Mouse (Mus musculus): ENCODE data around the gene Ehd2. TPM values are rescaled to one million over a fixed set of nuclear protein-coding genes. Genes with fewer than 3 reads are reported as not detected.

The Ehd2 gene
- polyA plus RNA-seq (2015; fragmentation: Nextera tagmentation; extraction: Ambion mirVana) = 5.1 and 6.5 TPM in 2 replicates

- peak; percentile 58 for DNase-seq (ENCODE audit: low spot score)
These were observed at the start of gene Ehd2 for GRCm38 (mm10) chr7:15967312-15967711. Gene Ehd2, minus strand, starts transcription at chr7:15967567.

DNA sequence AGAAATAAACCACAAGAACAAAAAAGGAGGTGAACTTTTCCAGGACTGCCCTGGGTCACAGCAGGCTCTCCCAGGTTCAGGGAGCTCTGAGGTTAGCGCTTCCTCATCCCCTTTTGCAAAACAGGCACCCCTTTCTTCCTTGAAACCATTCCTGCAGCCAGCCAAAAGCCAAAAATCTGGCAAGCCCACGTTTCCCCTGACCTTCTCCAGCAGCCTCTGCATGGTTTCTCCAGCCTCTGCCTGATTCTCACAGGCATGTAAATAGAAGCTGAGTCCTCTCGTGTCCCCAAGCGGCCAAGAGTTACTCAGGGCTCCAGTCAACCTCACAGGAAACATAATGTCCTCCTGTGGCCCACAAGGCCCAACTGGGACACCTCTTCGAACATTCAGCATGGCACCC is 48.0 kb upstream of the Ehd2 start:
- DNase-seq (ENCODE audit: low spot score) = no peak

- no peak for DNase-seq (ENCODE audit: low spot score)
These were observed 47.3 kb upstream of the Ehd2 start for GRCm38 (mm10) chr7:16014521-16015175.

GRCm38 (mm10) chr7:16013722-16014275 is 46.4 kb upstream of the Ehd2 start:
- no peak for DNase-seq (ENCODE audit: low spot score)

DNA sequence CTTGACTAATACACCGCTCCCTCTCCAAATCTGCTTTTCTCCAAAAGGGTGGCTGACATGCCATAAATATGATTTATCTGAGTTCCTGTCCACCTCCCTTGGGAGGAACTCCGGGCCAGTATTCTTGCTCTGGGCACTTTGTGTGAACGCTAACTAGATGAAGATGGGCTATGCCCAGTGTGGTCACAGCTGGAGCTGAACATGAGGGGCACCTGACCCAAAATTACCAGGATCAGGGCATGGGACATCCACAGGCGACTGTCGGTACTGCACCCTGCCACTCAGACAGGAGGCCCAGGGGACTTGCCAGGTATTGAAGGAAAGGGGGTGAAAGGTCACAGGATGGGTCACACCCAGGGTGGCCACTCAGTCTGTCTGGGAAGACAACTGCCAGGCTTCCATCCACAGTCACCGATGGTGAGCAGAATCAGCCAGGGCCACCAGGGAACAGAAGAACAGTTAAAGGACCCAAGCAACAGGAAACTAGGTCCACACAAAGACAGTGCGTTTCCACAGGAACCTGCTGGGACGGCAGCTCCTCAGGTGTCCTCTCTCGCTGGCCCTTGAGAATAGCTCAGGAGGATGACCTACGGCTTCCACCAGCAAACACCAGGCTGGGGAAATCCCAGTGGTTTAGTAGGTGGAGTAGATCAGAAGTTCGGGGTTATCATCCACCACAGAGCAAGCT is 45.4 kb upstream of the Ehd2 start:
- DNase-seq (ENCODE audit: low spot score) = peak; percentile 47

GRCm38 (mm10) chr7:16011418-16012085 is 44.2 kb upstream of the Ehd2 start:
- DNase-seq (ENCODE audit: low spot score) = peak; percentile 17

- no peak for DNase-seq (ENCODE audit: low spot score)
These were observed 43.3 kb upstream of the Ehd2 start for GRCm38 (mm10) chr7:16010649-16011048.

GRCm38 (mm10) chr7:16009636-16010035 is 42.3 kb upstream of the Ehd2 start:
- DNase-seq (ENCODE audit: low spot score) = no peak

DNA sequence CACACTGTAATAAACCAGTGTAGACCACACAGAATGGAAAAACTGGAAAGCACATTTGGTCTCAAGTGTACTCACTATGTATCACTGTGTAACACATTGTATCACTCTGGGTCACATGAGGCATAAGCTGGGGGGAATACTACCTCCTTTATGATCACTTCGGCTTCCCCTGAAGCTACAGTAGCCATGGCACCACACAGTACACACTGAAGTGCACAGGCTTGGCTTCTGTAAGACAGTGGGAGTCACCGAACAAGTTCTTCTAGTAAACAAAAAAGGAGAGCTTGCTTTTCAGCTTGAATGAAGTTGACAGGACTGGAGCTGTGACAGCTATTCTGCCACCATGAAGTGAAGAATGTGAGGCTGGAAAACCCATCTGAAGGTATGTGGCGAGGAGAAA is 37.7 kb upstream of the Ehd2 start:
- DNase-seq (ENCODE audit: low spot score) = no peak

GRCm38 (mm10) chr7:16004177-16004856 is 37.0 kb upstream of the Ehd2 start:
- DNase-seq (ENCODE audit: low spot score) = no peak

GRCm38 (mm10) chr7:16003032-16003431 is 35.7 kb upstream of the Ehd2 start:
- DNase-seq (ENCODE audit: low spot score) = no peak

DNA sequence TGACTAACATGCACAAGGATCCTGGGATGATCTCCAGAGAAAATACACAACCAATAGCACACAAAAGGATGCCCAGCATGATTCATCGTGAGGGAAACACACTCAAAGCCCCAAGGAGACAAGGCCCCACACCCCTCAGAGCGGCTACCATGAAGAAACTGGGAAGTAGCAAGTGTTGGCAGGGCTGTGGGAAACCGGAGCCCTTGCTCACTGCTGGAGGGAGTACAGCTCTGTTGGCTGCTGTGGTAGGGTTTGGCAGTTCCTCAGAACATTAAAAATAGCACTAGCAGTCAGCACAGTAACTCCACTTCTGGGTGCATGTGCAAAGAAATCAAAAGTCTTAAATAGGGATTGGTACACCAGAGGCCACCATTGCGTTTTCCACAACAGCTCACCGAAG is 34.8 kb upstream of the Ehd2 start:
- DNase-seq (ENCODE audit: low spot score) = peak; percentile 29

GRCm38 (mm10) chr7:16001691-16002090 is 34.3 kb upstream of the Ehd2 start:
- DNase-seq (ENCODE audit: low spot score) = peak; percentile 67

GRCm38 (mm10) chr7:15993789-15994188 is 26.4 kb upstream of the Ehd2 start:
- DNase-seq (ENCODE audit: low spot score) = no peak

DNA sequence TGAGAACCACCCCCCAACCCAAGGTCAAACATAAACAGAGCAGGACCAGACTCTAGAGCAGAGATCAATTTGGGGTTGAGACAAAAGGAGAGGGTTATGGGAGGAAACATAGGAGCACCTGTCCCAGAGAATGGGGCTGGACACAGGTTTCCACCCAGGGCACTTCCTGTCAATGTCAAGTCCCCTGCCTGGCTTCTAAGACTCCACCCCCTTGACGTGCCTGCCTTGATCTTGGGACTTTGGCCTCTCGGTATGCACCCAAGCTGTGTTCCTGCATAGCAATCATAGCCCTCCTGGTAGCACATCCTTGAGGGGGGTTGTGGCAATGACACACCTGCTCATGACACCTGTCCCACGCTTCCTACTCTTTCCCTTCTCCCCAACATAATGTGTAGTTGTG is 25.8 kb upstream of the Ehd2 start:
- DNase-seq (ENCODE audit: low spot score) = no peak

- DNase-seq (ENCODE audit: low spot score) = no peak
These were observed 24.4 kb upstream of the Ehd2 start for GRCm38 (mm10) chr7:15991764-15992163.

DNA sequence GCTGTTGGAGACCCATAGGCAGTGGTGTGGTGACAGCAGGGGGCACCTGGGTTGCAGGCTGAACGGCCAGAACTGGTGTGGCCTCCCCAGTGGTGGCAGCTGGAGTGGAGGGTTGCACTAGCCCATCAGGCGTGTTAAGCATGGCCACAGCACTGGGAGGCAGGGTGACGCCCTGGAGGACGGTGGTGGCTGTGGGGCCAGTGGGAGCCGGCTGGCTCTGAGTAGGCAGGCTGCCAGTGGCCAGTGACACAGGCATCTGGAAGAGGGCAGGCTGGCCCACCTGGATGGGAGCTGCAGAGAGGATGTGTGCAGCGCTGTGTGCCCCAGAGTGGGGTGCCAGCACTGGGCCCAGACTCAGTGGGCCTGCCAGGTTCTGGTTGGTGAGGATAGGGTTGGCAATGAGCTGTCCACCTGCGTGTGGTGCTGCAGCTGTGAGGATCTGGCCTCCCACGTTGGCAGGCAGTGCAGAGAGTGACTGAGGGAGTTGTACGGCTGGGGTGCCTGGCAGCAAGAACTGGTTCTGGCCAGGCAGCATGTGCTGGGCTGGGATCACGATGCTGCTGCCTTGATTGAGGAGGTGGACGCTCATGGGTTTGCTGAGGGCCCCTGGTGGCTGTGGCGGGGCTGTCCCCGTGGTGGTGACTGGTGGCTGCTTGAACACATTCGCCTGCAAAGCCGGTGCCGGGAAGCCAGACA is 20.4 kb upstream of the Ehd2 start:
- DNase-seq (ENCODE audit: low spot score) = no peak

DNA sequence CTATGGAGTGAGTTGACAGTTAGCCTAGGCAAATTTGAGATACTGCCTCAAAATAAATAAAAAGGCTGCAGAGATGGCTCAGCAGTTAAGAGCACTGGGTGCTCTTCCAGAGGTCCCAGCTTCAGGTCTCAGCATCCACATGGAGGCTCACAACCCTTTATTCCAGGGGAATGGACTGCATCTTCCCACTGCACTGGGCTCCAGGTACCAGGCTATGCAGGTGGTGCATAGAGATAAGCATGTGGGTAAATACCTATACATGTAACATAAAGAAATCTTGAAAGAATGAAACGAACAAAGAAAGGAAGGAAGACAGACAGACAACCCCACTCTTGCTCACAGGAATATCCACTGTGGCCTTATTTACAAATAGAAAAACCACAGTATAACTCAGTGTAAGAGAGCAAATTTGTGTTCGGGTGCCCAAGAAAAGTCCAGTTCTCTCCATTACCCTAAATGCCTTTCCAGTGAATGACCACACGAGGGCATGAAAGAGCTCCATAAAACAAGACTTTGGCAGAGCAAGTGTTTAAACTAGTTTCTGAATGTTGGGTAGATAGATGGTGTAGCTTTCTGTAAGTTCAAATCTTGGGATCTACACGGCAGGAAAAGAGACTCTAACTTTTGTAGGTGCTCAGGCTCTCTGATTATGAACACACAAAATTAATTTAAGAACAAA is 15.5 kb upstream of the Ehd2 start:
- DNase-seq (ENCODE audit: low spot score) = peak; percentile 69

DNA sequence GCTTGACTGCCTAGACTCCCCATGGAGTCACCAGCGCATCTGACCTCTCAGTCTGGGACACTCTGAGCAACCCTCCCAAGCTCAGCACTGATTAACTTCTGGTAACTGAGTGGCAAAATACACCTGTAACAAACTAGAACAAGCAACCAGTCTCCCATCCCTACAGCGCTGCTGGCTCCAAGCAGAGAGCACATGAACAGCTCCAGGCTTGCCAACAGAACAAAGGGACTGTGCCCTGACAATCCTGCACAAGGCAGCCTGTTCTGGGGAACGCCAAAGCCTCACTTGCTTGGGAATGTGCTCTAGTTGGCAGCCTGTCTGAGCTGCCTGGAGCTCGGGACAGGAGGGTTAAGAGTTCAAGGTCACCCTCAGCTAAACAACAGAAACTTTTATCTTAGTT is 14.2 kb upstream of the Ehd2 start:
- DNase-seq (ENCODE audit: low spot score) = no peak

GRCm38 (mm10) chr7:15980246-15980645 is 12.9 kb upstream of the Ehd2 start:
- DNase-seq (ENCODE audit: low spot score) = no peak
